9 mouse cellular contexts compared by ENCODE assay signal in genomic region chr4:139611542-139611953, GRCm38 (mm10). TPM values are rescaled to one million over a fixed set of nuclear protein-coding genes. Genes with fewer than 3 reads are reported as not detected.
A peak's percentile ranks its signal among the peaks of the same experiment; 100 is the strongest.
DNase-seq lines count a peak whose midpoint lies in the region; ATAC-seq and TF ChIP-seq lines count a peak whose summit lies in the region.
"Had no signal": no experiment of that assay in that cellular context is flagged by ENCODE, and none has a peak within 500 bp of the region (broad histone marks: within the 10 kb centered on the region; RNA-seq: fewer than 3 reads in every experiment).

No protein-coding gene starts in this region.

- H3K36me3 ChIP-seq in MEL (ENCODE audit: control insufficient read depth in 1 of 2, insufficient read depth in 2 of 2, low read length in 2 of 2) = no peaks in the 10 kb centered on the region
- no peaks in the 10 kb centered on the region; the same call in none of the 2 replicates for H3K36me3 ChIP-seq in hindbrain, embryonic 11.5 days (ENCODE audit: control insufficient read depth, insufficient read depth, low read length)

- peak; percentile 70 for DNase-seq in MEL (ENCODE audit: low read depth, low spot score)
- DNase-seq in cerebellum, adult 18-20 months = peak; percentile 72 to 86
- DNase-seq in forelimb bud, embryonic 11.5 days (ENCODE audit: low read depth, low spot score) = peak; percentile 84
- DNase-seq in hindbrain, embryonic 11.5 days (ENCODE audit: low spot score) = peak; percentile 90
- DNase-seq in layer of hippocampus, adult 9-11 months = peak; percentile 51
- DNase-seq in lung, postnatal 14 days = peak; percentile 91
- DNase-seq in retina, adult 2 months (ENCODE audit: low read depth, low spot score) = peak; percentile 52
- peak; percentile 80 for DNase-seq in thymus, postnatal 25 days

- no peaks in the 10 kb centered on the region for H3K27me3 ChIP-seq in MEL (ENCODE audit: control insufficient read depth in 1 of 2, insufficient read depth in 2 of 2, low read length in 2 of 2)
- H3K27me3 ChIP-seq in hindbrain, embryonic 11.5 days (ENCODE audit: control insufficient read depth, insufficient read depth, low read length) = no peaks in the 10 kb centered on the region

- TF ChIP-seq RAD21 in MEL (IDR thresholded peaks at IDR 0.05; ENCODE audit: low read depth, low read length) = peak; percentile 69

- H3K27ac ChIP-seq in MEL (ENCODE audit: control insufficient read depth, low read depth, low read length) = no peak overlapping the region
- H3K27ac ChIP-seq in hindbrain, embryonic 11.5 days (ENCODE audit: low read depth, low read length) = no peak overlapping the region

- no peak overlapping the region for H3K9ac ChIP-seq in MEL (ENCODE audit: control insufficient read depth, low read depth, low read length, poor library complexity, severe bottlenecking)
- no peak overlapping the region for H3K9ac ChIP-seq in hindbrain, embryonic 11.5 days (ENCODE audit: low read depth, low read length)

- WGBS in hindbrain, embryonic 11.5 days = 5% methylated on average over 10 of the region's 10 CpGs

- TF ChIP-seq POLR2A in MEL (IDR thresholded peaks at IDR 0.05; ENCODE audit: control insufficient read depth in 1 of 2, insufficient read depth in 1 of 2, low read depth in 1 of 2, low read length in 2 of 2, poor library complexity in 1 of 2) = no peak

- no peaks in the 10 kb centered on the region for H3K4me1 ChIP-seq in MEL (ENCODE audit: control insufficient read depth in 1 of 2, insufficient read depth in 2 of 2, low read length in 2 of 2)
- H3K4me1 ChIP-seq in hindbrain, embryonic 11.5 days (replicated peaks; ENCODE audit: control insufficient read depth, insufficient read depth, low read length) = peaks cover 2% of the 10 kb centered on the region; the same call in 1 of the 2 replicates

- H3K9me3 ChIP-seq in MEL (replicated peaks; ENCODE audit: insufficient read depth, low read length) = no peaks in the 10 kb centered on the region
- no peaks in the 10 kb centered on the region for H3K9me3 ChIP-seq in hindbrain, embryonic 11.5 days (ENCODE audit: control insufficient read depth, low read length)

- H3K4me2 ChIP-seq in hindbrain, embryonic 11.5 days (replicated peaks; ENCODE audit: low read depth, low read length) = no peak overlapping the region; the same call in 1 of the 2 replicates

- no peak overlapping the region for H3K4me3 ChIP-seq in MEL (ENCODE audit: control insufficient read depth in 1 of 2, insufficient read depth in 1 of 2, low read depth in 2 of 2, low read length in 2 of 2)
- H3K4me3 ChIP-seq in hindbrain, embryonic 11.5 days (ENCODE audit: low read depth, low read length) = no peak overlapping the region

- H3K79me2 ChIP-seq in MEL (ENCODE audit: control insufficient read depth, insufficient read depth, low read length, poor library complexity) = no peaks in the 10 kb centered on the region

- peak; percentile 90 to 97 (median 95) for TF ChIP-seq CTCF in MEL (IDR thresholded peaks at IDR 0.05 in 2 of 3, conservative IDR thresholded peaks at IDR 0.05 in 1 of 3; ENCODE audit: control insufficient read depth in 1 of 3, insufficient read depth in 1 of 3, low read depth in 2 of 3, low read length in 3 of 3, poor library complexity in 1 of 3, severe bottlenecking in 1 of 3)

- no peak for TF ChIP-seq EP300 in MEL (IDR thresholded peaks at IDR 0.05; ENCODE audit: low read depth in 1 of 2, low read length in 2 of 2)

- ATAC-seq in hindbrain, embryonic 11.5 days (ENCODE audit: low FRiP score) = peak; percentile 52; the same call in 1 of the 2 replicates

TF ChIP-seq in MEL, 35 proteins besides CTCF, POLR2A, EP300 and RAD21:
- no peak for TF ChIP-seq TAL1 (IDR thresholded peaks at IDR 0.05; ENCODE audit: low read length)
- TF ChIP-seq ELF1 (IDR thresholded peaks at IDR 0.05; ENCODE audit: low read depth, low read length) = no peak
- no peak for TF ChIP-seq MYB (IDR thresholded peaks at IDR 0.05; ENCODE audit: low read depth, low read length)
- TF ChIP-seq MAFK (IDR thresholded peaks at IDR 0.05; ENCODE audit: borderline replicate concordance, low read depth, low read length) = no peak
- TF ChIP-seq ZNF384 (IDR thresholded peaks at IDR 0.05; ENCODE audit: low read depth, low read length) = peak; percentile 87
- peak; percentile 57 for TF ChIP-seq ZC3H11A (IDR thresholded peaks at IDR 0.05; ENCODE audit: low read depth, low read length)
- no peak for TF ChIP-seq JUND (IDR thresholded peaks at IDR 0.05; ENCODE audit: low read depth, low read length)
- no peak for TF ChIP-seq CHD2 (IDR thresholded peaks at IDR 0.05; ENCODE audit: low read length)
- TF ChIP-seq MYC (IDR thresholded peaks at IDR 0.05; ENCODE audit: low read depth, low read length) = no peak
- TF ChIP-seq USF2 (IDR thresholded peaks at IDR 0.05; ENCODE audit: borderline replicate concordance in 1 of 2, insufficient read depth in 1 of 2, low read depth in 1 of 2, low read length in 2 of 2) = no peak
- 0 out of 2 replicates have a peak, but pooled peaks have one; percentile 31 for TF ChIP-seq HCFC1 (IDR thresholded peaks at IDR 0.05; ENCODE audit: low read depth, low read length)
- no peak for TF ChIP-seq NRF1 (IDR thresholded peaks at IDR 0.05; ENCODE audit: insufficient read depth, low read depth, low read length, poor library complexity, severe bottlenecking)
- no peak for TF ChIP-seq TCF12 (IDR thresholded peaks at IDR 0.05; ENCODE audit: low read depth, low read length)
- no peak for TF ChIP-seq RCOR1 (IDR thresholded peaks at IDR 0.05; ENCODE audit: low read depth, low read length)
- peak; percentile 69 for TF ChIP-seq SMC3 (IDR thresholded peaks at IDR 0.05; ENCODE audit: low read depth, low read length)

RNA-seq across cellular contexts. Expression of gene Gm21969, which starts 8.6 kb away (rescaled TPM):
- total RNA-seq in MEL (2012; rRNA removed) = not detected in 2 replicates
- under 1 TPM in 1 of 2 experiments, not detected in 1; 0.03 TPM for polyA plus RNA-seq in MEL (2012; ENCODE audit: insufficient read depth in 1 of 2, insufficient read length in 2 of 2, low read depth in 1 of 2, low replicate concordance in 2 of 2, missing spikeins in 1 of 2)
- polyA plus RNA-seq in hindbrain, embryonic 11.5 days (2014; fragmentation: Nextera tagmentation; extraction: Ambion mirVana) = not detected in 2 replicates
- total RNA-seq: left cerebral cortex, adult 8-10 months had no signal

RNA-seq across cellular contexts. Expression of gene Aldh4a1, which starts 11.1 kb away (rescaled TPM):
- total RNA-seq in MEL (2012; rRNA removed) = 11.0 and 11.7 TPM in 2 replicates
- 10 to 100 TPM in 1 of 2 experiments, not detected in 1; 12.3 TPM for polyA plus RNA-seq in MEL (2012; ENCODE audit: insufficient read depth in 1 of 2, insufficient read length in 2 of 2, low read depth in 1 of 2, low replicate concordance in 2 of 2, missing spikeins in 1 of 2)
- 7.8 and 8.8 TPM in 2 replicates for polyA plus RNA-seq in hindbrain, embryonic 11.5 days (2014; fragmentation: Nextera tagmentation; extraction: Ambion mirVana)

RNA-seq across cellular contexts. Expression of gene Tas1r2, which starts 41.8 kb away (rescaled TPM):
- total RNA-seq in MEL (2012; rRNA removed) = not detected in 2 replicates
- polyA plus RNA-seq in MEL (2012; ENCODE audit: insufficient read depth in 1 of 2, insufficient read length in 2 of 2, low read depth in 1 of 2, low replicate concordance in 2 of 2, missing spikeins in 1 of 2) = not detected
- not detected in 2 replicates for polyA plus RNA-seq in hindbrain, embryonic 11.5 days (2014; fragmentation: Nextera tagmentation; extraction: Ambion mirVana)
- total RNA-seq: left cerebral cortex, adult 8-10 months had no signal
